Mouse (Mus musculus) cerebellum, adult 8-10 months (tissue): Measurements from ENCODE around the gene Gm10428.
"Not testable (repeated sequence)": the region's sequence is repeated elsewhere in the genome, so short reads cannot be mapped to it uniquely, and the experiment has no call there.

Source experiments
- DNase-seq: peaks from one replicate; pipeline ENCODE4 v3.0.0; 2022

The Gm10428 gene

DNA sequence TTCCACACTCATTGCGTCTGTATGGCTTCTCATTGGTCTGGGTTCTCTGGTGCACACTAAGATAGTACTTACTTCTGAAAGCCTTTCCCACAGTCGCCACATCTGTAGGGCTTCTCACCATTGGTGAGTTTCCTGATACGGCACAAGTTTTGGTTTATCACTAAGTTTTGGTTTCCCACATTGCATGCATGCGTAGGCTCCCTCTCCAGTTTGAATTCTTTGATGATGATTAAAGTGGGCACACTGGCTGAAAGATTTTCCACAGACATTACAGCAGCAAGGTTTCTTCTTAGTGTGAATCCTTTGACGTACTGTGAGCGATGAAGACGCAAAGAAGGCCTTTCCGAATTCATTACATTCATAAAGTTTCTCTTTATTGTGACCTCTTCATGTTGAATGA lies at the start of gene Gm10428:
TSS of gene Gm10428 (plus strand) at position 321 of the 400 bp plus-strand sequence.
- no peak for DNase-seq

DNA sequence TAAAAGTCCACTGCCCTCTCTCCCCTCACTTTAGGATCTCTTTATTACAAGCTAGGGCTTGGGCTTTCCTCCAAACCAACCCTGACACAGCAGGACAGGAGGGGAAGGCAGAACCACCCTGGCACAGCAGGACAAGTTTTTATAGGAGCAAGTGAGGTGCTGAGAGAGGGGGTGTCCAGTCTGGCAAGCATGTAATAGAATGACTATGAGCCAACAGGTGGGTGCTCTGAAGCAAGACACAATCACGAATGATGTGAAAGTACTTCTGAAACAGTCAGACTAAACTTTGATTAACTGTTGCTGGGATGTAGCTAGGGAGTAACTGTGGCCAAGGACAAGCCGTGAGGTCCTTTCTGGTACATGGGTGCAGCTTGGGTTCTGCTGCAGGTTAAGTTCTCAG lies 46.8 kb upstream of the Gm10428 start:
- DNase-seq, result no peak

DNA sequence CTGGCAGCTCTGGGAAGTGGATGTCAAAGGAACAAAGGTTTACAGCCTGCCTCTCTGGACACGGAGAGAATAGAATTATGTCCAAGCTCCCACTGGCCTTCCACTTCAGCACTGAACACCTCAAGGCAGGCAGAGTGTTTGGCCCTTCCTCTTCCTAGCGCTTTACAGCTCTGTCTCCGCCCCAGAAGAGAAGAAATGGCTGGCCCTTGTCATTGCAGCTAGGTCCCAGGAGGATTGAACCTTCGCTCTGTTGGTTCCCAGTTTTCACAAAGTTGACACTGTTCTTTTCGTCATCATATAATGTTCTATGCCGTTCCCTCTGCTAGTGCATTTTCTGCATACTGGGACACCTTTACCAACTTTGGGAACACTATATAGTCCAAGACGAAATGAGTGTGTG lies 44.6 kb upstream of the Gm10428 start:
- DNase-seq, result no peak

DNA sequence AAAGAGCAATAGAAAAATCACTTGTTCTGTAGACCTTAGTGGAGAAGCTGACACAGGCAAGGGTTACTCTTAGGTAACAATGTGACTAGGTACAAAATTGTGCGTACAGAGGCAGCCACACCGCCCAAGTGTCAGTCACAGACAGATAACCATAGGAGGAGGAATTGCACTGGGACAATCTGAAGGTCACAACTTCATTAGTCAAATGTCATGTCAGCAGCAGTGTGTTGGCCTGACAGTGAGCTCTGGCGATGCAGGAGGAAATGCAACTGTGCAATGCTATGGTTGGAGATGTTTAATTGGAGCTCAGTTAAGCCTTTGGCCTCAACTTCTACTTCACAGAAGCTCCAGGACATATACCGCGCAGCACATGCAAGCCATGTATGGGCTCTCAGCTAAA lies 42.2 kb upstream of the Gm10428 start:
- DNase-seq, result no peak

DNA sequence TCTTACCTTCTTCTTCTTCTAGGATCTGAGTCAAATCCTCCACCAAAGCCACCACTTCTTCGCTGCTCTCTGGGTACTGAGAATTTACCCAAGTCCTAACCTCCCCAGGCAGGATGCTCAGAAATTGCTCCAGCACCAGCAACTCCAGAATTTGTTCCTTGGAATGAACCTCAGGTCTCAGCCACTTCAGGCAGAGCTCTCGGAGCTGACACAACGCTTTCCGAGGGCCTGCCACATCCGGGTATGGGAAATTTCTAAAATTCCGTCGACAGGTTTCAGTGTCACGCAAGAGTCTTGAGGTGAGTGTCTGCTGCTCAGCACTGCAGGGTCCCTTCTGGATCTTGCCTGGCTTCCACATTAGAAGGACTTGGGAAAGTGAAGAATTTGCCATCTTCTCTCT lies 24.6 kb upstream of the Gm10428 start:
- no peak for DNase-seq

DNA sequence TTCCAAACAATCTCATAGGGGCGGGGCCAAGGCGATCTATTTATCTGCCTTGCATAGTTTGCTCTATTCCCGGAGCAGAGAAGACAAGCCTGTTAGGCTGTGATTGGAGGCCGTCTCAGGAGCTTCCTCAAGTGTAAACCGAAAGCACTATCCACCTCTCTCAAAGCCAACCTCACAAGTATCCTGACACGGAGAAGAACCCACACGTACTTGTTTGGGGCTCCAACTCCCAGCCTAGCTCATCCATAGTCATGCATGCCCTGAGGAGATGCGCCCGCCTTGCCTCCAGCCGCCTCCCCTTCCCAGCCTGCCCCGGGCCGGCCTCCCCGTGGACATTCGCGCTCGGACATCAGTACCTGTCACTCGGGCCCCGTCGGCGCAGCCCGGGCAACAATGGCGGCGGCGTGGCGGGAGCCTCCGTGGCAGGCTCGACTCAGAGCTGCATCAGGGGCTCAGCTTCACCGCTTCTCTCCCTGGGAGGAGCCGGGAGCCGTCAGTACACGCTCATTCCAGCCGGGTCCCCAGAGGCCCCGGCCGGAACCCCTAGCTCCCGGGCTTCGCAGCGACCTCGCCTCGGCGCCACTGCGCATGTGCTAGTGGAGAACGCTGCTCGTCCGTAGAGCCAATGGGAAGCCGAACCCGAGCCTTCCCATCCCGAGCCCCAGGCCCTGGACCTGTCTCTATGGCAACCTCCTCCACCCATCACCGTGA lies 21.4 kb upstream of the Gm10428 start, which contains the start of gene Zfp287:
TSS of gene Zfp287 (minus strand) at position 595 of the 711 bp plus-strand sequence.
- DNase-seq, result peak; percentile 92

DNA sequence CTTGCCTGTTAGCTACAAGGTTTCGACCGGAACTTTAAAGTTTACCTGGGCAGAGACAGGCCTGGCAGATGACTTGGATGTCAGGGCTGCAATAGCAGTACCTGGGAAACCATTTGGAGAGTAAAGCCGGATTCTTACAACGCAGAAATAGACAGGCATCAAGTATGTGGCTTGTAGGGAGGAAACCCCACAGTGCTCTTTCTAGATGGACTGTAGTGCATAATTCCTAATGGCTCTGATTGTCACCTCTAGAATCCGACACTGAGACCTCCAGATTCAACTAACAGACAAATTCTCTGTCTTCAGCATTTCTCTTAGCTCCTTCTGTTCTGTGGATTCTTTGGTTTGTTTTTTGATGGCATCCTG lies 20.9 kb upstream of the Gm10428 start:
- DNase-seq, result no peak

DNA sequence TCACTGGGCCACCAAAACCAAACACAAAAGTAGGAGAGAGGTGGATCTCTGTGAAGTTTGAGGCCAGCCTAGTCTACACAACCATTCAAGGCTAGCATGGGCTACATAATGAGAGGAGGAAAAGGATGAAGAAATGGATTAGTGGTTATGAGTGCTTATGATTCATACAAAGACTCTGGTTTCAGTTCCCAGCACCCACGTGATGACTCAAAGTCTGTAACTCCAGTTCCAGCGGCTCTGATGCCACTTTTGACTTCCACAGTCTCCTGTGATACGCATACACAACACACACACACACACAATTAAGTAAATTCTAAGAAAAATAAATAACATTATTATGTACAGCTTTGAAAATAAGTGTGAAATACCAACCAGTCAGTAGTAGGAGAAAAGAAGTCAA lies 20.2 kb upstream of the Gm10428 start:
- DNase-seq, result no peak

DNA sequence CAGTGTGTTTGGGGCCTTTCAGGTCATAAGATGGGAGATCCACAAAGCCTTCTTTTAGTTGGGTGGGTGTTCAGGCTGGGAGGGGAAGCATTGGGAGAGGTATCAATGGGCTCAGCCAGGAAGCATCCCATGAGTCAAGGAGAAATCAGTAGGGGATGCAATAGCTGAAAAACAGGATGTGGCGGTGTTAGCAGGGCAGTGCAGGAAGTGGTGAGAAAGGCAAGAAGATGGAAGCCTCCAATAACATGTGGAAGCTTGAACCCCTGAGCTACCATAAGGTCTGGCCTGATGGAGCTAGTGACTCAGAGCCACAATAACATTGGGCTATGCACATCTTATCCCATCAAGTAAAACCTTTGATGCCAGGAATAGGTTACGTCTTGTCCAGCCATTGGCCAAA lies 11.7 kb upstream of the Gm10428 start:
- DNase-seq, result no peak

DNA sequence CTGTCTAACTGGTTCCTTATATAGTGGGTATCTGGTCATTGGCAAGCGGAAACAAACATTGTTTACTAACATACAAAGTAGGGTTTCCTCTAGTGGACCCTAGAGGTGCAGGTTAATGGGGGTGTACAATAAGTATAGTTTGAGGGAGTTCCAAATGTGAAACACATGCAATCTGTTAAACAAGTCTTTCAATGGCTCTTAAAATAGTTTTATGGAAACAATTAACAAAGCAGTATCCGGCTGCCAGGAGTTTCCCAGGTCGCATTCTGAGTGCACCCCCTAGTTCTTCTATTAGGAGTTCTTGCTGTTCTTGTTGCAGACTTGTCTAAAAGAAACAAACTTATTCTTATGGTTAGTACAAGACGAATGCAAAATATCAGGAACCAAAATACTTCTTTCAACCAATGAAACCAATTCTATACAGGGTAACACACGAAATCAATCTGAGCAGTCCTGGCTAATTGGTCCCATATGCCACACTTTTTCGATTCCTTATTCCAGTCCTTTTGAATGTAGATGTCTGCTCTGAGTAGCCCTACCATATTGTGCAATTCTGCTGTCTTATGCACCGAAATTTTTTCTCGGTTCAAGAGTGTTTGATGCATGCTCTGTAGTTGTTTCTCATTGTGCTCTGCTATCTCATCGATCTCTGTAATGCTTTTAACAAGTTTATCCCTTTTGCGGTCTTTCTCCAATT lies 10.5 kb upstream of the Gm10428 start:
- DNase-seq, result no peak

DNA sequence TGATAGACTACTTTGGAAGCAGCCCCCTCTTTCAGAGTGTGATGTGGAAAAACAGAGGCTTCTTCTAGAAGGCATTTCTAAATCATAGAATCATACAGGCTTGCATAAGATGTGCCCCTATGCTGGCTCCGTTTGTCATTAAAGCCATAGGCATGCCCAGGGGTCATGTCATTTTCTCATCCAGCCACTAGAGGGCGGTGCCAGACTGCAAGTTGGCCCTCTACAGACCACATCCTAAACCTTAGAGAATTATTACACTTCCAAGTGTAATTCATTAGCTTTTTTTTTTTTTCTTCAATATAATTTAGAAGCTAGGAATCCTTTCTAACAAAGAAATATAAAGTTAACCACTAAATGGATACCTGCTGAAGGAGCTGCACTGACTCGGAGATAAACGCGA lies 8.8 kb upstream of the Gm10428 start:
- DNase-seq, result peak; percentile 69

DNA sequence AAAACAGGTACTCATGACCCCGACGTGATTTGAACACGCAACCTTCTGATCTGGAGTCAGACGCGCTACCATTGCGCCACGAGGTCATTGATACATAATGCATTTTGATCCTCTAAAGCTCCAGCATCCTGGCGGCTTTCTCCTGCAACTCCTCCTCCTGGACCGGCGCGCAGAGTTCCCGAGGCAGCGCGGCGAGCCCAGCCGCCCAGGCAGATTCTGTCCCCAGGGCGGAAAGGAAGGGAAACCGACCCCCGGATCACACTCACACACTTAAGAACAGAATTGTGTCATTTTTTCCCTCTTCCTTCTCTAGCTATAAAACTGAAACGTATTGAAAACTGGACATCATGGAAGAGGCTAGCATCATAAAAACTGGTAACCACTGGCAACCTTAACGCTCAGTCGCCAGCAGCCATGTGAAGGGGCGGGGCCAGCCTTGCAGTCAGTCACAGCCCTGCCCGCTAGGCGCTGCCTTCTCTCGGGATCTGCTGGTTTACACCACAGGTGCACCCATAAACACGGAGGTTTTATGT lies 6.8 kb upstream of the Gm10428 start:
- DNase-seq, result peak; percentile 87

DNA sequence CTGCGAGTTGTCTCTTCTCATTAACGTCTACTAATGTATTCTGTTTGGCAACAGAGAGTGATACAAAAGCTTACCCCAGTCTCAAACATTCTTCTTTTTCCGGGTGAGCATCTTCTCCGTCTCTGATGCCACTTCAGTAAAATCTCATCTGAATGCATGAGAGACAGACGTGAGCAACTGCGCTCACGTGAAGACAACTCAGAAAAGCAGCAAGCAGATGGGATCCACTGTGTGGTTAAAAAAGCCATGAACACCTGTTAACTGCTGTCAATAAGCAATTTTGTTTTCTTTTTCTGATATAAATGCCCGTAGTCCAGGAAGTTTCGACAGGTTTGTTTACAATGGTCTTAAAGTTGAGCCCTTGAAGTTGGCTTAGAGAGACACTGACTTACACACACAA lies 5.7 kb upstream of the Gm10428 start:
- no peak for DNase-seq

DNA sequence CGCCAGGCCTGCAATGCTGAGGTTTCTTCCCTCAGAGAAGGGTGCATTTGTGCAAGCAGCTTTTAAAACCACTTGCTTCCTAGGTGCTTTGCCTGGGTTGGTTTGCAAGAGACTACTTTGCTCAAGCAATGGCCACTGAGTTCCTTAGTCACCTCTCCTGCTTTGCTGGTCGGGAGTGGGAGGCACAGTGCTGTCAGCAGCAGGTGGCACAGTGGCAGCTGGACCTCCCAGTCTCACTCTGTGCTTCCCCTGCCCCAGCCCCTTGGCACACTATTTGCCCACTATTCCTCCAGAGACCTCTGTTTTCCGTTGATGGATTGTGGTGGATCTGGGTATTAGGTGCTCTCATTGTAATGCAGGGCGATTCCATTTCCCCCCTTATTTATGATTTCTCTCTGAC lies 4.8 kb upstream of the Gm10428 start:
- no peak for DNase-seq

DNA sequence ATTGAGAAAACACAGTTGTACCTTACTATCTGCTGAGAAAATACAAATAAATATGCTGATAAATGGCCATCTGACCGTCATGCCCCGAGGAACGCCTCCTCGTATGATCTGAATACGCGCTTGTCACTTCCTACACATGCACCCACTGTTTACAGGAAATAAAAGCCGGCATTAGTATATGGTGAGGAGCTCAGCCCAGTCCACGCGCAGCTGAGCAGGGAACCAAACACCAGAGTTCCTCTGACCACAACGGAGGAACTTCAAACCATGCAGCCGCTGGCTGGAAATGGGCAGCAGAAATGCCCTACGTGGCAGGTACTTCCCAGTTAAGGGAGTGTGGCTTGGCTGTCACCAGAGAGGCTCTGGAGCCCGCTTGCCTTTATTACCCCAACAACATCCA lies 3.5 kb upstream of the Gm10428 start:
- DNase-seq, result not testable (repeated sequence)

DNA sequence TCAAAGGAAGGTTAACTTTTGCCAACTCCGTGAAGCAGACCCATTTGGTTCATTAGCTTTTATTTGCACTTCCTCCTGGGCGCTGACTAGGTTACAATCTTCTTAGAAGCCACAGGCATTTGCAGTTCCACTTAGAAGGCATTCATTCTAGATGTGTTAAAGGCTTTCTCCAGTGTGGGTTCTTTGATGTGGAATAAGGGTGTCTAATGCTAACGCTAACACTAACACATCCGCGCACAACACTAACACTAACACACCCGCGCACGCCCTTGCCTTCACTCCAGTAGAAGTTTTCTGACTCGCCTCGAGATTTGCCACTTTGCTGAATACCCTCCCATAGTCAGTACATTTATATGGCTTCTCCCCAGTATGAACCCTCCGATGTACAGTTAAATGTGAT lies 709 bp upstream of the Gm10428 start:
- no peak for DNase-seq

DNA sequence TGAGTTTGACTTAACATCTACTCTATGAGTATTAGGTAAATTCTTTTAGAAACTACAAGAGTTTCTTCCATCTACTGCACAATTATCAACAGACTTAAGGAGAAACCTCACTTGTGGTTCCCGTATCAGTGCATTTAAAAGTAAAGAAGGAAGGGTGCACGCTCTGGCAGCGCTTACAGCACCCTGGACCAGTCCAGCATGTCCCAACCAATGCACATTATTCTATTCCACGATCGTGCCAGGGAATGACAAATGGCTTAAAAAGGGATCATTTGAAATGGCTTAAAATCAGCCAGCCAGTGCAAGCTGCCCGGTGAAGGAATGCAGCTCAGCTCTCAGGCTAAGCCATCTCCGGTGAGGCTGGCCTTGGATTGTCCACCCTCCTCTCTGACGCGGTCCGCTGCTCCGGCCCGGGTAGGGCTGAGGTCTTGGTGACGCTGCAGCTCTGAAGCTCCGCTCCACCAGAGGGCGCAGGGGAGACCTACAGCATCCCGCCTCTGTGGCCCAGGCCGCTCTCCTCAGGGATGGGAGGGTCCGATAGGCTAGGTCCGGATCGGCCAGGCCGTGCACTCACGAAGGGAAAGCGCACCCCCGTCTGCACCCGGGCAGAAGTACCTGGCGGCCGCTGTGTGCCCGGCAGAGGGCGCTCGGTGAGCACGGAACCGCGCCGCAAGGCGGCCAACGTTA lies 3.7 kb downstream of the Gm10428 start:
- peak; percentile 99 for DNase-seq

DNA sequence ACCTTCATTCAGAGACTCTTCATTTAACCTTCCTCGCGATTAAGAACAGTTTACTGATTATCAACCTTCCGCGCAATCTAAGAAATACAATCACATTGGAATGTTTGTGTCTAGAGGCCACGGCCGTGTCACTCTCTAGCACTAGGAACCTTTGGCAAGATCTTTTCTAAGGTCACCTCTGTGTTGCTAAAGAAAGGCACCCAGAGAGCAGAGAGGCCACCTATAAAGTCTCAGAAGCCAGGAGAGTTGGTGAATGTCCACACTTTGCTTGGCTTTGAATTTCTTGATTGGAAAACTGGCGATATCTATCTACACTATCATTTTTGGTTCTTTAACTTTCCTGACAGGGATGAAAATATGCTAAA lies 4.2 kb downstream of the Gm10428 start:
- DNase-seq, result no peak

DNA sequence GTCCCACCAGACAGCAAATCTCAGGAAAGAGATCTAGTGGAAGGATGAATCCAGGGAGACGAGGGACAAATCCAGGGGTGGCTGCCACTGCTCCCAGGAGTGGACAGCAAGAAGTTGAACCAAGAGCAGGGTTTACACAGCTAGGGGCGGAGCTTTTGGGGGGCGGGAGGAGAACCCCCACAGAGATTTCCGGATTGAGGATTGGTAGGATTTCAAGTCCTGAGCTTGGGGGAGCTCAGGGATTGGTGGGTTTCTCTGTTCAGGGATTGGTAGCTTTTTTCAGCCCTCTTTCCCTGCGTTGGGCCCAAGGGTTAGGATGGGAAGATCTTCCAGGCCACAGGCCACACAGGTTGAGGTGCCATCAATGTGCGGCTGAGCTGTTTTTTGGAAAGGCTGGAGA lies 5.0 kb downstream of the Gm10428 start:
- DNase-seq, result no peak

DNA sequence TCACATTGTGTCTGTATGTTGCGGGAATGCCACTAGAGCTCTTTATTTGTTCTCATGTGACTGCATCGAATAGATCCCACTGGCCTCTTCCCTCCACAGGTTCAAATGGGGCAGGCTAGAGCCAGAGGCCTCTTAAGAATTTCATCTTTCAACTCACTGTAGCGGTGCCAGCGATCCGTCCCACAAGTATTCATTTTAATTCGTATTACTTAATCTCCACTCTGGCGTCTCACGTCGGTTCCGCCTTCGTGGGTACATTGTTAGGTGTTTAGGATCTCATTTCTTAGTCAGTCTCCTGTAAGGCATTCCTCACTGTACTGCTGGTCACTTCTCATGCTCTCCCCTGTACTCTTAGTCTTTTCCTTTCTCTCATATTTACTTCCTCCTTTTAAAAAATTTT lies 5.6 kb downstream of the Gm10428 start:
- DNase-seq, result no peak

DNA sequence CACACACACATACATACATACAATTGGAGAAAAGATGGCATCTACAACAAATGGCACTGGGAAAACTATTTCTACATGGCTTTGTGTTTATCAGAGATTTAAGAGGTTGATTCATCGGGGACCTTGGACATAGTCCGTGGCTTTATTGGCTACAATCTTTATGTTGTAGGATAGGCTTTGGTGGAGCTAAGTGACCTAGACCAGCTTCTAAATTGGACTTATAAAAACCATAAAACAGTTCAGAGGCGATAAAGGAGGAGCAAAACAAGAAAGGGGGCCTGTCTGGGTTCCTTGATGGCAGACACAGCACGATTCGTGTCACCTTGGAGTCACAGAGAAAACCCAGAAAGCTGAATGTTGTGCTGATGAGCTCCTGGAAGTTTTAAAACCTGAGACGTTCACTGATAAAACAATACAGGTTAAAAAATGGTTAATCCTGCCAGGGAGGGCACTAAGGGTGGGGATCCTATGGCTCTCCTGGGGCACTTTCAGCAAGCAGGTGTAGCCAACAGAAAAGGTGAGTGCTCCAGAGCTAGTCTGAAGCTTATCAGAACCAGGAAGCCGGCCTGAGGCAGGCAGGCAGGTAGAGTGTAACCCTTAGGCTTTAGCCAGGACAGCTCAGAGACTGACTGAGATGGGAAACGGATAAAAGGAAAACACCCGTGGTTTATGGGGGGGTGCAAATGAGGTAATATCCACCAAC lies 8.0 kb downstream of the Gm10428 start:
- no peak for DNase-seq

DNA sequence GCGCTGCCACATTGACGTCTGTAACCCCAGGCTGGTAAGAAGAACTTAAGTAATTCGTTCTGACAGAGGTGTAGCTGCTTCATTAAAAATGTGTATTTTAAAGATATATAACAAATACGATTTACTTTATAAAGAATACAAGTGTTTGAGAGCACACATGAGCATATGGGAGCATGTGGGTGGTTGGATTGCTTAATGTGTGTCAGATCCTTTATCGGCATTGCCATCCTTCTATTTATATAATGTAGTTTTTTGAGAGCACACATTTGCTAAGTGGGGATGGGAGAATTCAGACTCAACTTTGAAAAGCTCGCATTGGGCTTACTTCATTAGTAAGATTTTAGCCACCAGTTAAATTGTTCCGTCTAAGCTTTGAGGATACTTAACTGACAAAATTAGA lies 23.6 kb downstream of the Gm10428 start:
- DNase-seq, result no peak

DNA sequence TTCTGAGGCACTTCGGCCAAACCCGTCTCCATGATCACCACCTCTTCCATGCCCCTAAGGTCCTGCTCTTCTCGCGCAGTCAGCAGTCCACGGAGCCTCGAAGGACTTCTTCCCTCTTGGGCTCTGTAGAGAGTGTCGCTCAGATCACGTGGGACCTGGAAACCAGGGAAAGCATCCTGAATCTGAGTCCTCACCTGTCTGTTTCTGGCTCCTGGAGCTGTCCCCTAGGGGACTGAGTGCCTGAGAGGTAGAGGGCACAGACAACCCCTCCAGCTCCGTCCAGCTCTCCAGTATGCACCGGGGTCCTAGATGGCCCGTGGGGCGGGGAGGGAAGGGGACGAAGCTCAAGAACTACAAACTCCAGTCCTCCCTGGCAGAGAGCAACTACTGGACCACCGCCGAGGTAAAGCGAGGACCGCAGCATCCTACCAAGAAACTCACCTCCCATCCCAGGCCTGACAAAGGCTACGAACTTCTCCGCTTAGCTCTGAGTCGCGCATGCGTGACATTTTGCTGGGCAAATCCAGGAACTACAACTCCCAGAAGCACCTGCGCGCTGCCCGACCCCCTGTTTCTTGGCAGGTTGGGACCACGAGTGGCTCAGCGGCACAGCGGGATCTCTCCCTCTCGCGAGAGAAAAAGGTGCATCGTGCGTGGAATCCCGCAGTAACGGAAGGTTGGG lies 36.2 kb downstream of the Gm10428 start, which contains the start of gene Zfp286:
TSS of gene Zfp286 (minus strand) at position 528 of the 682 bp plus-strand sequence.
- DNase-seq, result peak; percentile 82
